Mouse (Mus musculus): ENCODE measurements at regions not wholly inside any gene's neighbourhood (a gene's known extent, or its start where the extent isn't known, plus 50 kb on each side); places are given as distances from the start of the nearest gene placed in this dataset.
"Not testable (repeated sequence)": the region's sequence is repeated elsewhere in the genome, so short reads cannot be mapped to it uniquely, and the experiment has no call there.

DNA sequence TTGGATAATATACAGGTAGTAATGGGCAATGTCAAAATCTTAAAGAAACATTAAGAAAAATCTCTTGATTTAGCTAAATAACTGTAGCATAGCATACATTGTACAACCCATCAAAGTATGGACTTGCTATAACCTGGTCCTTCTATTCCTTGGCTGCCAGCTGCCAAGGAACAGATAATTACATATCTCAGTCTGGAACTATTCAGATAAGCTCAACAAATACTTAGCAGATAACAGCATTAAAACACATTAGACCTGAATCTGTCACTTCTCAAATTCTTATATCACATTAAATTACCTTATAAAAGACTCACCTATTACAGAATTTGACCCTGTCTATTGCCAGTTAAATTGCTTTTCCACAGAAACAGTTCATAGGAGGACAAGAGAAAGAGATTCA is 496.2 kb upstream of the Nrxn1 start:
- H3K27me3 ChIP-seq (replicated peaks; ENCODE audit: insufficient read depth, low read length): no peaks in the 10 kb centered on the region
- TF ChIP-seq CTCF (IDR thresholded peaks at IDR 0.05) (no peak), EP300 (IDR thresholded peaks at IDR 0.05) (no peak)
- no peak overlapping the region for H3K27ac ChIP-seq (ENCODE audit: low read length)
- H3K36me3 ChIP-seq (ENCODE audit: insufficient read depth, low read length): no peaks in the 10 kb centered on the region
- no peak overlapping the region for H3K4me2 ChIP-seq (replicated peaks; ENCODE audit: low read depth, low read length)
- no peak for ATAC-seq
- H3K9me3 ChIP-seq (ENCODE audit: low read length): 0 out of 2 replicates have a peak, but pooled peaks cover 3% of the 10 kb centered on the region
- no peak overlapping the region for H3K9ac ChIP-seq (replicated peaks; ENCODE audit: low read depth)
- no peak overlapping the region for H3K4me3 ChIP-seq (ENCODE audit: low read depth, low read length)
- no peaks in the 10 kb centered on the region for H3K4me1 ChIP-seq (ENCODE audit: insufficient read depth, low read depth, low read length)
- DNase-seq (ENCODE audit: low spot score): no peak

DNA sequence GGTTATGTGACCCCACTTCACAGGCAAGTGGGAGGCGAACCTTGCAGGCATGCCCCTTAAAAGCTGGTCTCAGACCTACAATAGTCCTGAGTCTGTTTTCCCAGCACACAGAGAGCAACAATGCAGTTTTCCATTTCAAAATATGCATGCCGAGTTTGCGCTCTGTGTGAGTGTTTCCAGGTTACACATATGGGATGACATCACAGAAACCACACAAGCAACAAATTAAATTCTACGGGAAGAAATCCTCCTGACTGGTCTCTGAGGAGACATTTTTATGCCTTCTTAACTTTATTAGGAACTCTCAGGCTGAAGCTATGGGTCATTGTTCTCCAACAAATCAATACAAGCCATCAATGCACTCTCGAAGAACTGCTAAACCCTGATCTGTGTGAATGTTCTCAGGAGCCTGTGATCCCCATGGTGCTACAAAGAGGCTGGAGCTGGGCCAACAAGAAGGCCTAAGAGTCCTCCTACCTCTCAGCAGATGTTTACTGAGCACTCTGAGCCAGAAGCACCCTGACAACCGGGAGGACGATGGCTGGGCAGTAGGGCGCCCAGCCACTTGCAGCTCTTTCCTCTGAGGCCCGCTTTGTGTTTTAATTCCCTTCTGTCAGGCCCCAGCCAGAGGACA is 458.3 kb upstream of the Nrxn1 start:
- not testable (repeated sequence) for H3K27ac ChIP-seq (ENCODE audit: low read length); H3K4me2 ChIP-seq (replicated peaks; ENCODE audit: low read depth, low read length); DNase-seq (ENCODE audit: low spot score); H3K9me3 ChIP-seq (ENCODE audit: low read length); H3K4me1 ChIP-seq (ENCODE audit: insufficient read depth, low read depth, low read length); H3K9ac ChIP-seq (replicated peaks; ENCODE audit: low read depth); H3K36me3 ChIP-seq (ENCODE audit: insufficient read depth, low read length); H3K27me3 ChIP-seq (replicated peaks; ENCODE audit: insufficient read depth, low read length); H3K4me3 ChIP-seq (ENCODE audit: low read depth, low read length)
- 60% methylated on average over 5 of the region's 9 CpGs for WGBS
- ATAC-seq: peak; percentile 62

DNA sequence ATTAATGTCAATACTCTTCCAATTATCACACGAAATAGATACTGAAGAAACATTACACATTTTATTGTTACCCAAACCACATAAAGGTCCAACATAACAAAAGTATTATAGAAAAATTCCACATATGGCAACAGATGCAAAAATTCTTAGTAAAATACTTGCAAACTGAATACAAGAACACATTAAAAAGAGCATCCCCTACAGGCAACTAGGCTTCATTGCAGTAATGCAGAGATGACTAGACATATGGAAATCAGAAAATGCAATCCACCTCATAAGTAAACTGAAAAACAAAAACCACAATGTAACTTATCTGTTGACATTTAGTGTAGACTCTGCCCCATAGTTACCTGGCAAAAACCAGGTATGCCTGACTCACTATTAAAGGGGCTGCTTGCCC is 438.6 kb upstream of the Nrxn1 start:
- no peaks in the 10 kb centered on the region for H3K4me1 ChIP-seq (ENCODE audit: insufficient read depth, low read depth, low read length)
- no peak overlapping the region for H3K4me2 ChIP-seq (replicated peaks; ENCODE audit: low read depth, low read length)
- no peak overlapping the region for H3K9ac ChIP-seq (replicated peaks; ENCODE audit: low read depth)
- TF ChIP-seq EP300 (IDR thresholded peaks at IDR 0.05): no peak
- TF ChIP-seq CTCF (IDR thresholded peaks at IDR 0.05): no peak
- DNase-seq (ENCODE audit: low spot score) (no peak), ATAC-seq (no peak)
- no peak overlapping the region for H3K27ac ChIP-seq (ENCODE audit: low read length)
- no peaks in the 10 kb centered on the region for H3K9me3 ChIP-seq (ENCODE audit: low read length)
- H3K27me3 ChIP-seq (replicated peaks; ENCODE audit: insufficient read depth, low read length): no peaks in the 10 kb centered on the region
- 65% methylated on average over 1 of the region's 1 CpGs for WGBS
- H3K36me3 ChIP-seq (ENCODE audit: insufficient read depth, low read length): no peaks in the 10 kb centered on the region
- H3K4me3 ChIP-seq (ENCODE audit: low read depth, low read length): no peak overlapping the region

- Histone ChIP-seq H3K9ac (replicated peaks; ENCODE audit: low read depth) (no peak overlapping the region), H3K4me3 (ENCODE audit: low read depth, low read length) (no peak overlapping the region), H3K27ac (ENCODE audit: low read length) (no peak overlapping the region), H3K4me2 (replicated peaks; ENCODE audit: low read depth, low read length) (no peak overlapping the region), H3K9me3 (ENCODE audit: low read length) (no peaks in the 10 kb centered on the region), H3K27me3 (replicated peaks; ENCODE audit: insufficient read depth, low read length) (no peaks in the 10 kb centered on the region), H3K36me3 (ENCODE audit: insufficient read depth, low read length) (no peaks in the 10 kb centered on the region), H3K4me1 (ENCODE audit: insufficient read depth, low read depth, low read length) (no peaks in the 10 kb centered on the region)
- no peak for ATAC-seq
- no peak for DNase-seq (ENCODE audit: low spot score)
- TF ChIP-seq EP300 (IDR thresholded peaks at IDR 0.05): no peak
- no peak for TF ChIP-seq CTCF (IDR thresholded peaks at IDR 0.05)
Observed at GRCm38 (mm10) chr17:91517256-91517655, 424.4 kb upstream of the Nrxn1 start.

All from lung, postnatal 0 days (tissue).